Mouse (Mus musculus) MEL (cell line): Measurements from ENCODE around the gene Mob3b. TPM values are rescaled to one million over a fixed set of nuclear protein-coding genes. Genes with fewer than 3 reads are reported as not detected.

Source experiments
- DNase-seq: peaks from one replicate; pipeline ENCODE4 v3.0.0; 2011; ENCODE audit warnings: low read depth, low spot score
- H3K27ac ChIP-seq: 2 replicates; pipeline ENCODE4 v1.5.1; 2012; ENCODE audit warnings: low read depth, mild to moderate bottlenecking, control low read depth, low read length, moderate library complexity; ENCODE audit not compliant: control insufficient read depth
- H3K27me3 ChIP-seq, 2 experiments: fragments of 150-350 bp in 1 of 2; sonication (generic) in 1 of 2; 2 replicates each; pipeline ENCODE4 v1.6.1; 2012; ENCODE audit warnings: low read length in 2 of 2, mild to moderate bottlenecking in 2 of 2, improper control_type of control experiment in 1 of 2, moderate library complexity in 1 of 2; ENCODE audit not compliant: insufficient read depth in 2 of 2, control insufficient read depth in 1 of 2
- H3K36me3 ChIP-seq, 2 experiments: 2 replicates each; pipeline ENCODE4 v1.6.1; 2012 to 2014; ENCODE audit warnings: low read length in 2 of 2, improper control_type of control experiment in 1 of 2, inconsistent platforms in 1 of 2, mild to moderate bottlenecking in 1 of 2; ENCODE audit not compliant: insufficient read depth in 2 of 2, control insufficient read depth in 1 of 2
- H3K4me1 ChIP-seq, 2 experiments: fragments of 150-350 bp in 1 of 2; sonication (generic) in 1 of 2; 2 replicates each; pipeline ENCODE4 v1.6.1; 2012; ENCODE audit warnings: low read length in 2 of 2, improper control_type of control experiment in 1 of 2, mild to moderate bottlenecking in 1 of 2; ENCODE audit not compliant: insufficient read depth in 2 of 2, control insufficient read depth in 1 of 2
- H3K4me3 ChIP-seq, 2 experiments: fragments of 150-350 bp in 1 of 2; sonication (generic) in 1 of 2; 2 replicates each; pipeline ENCODE4 v1.5.1; 2012; ENCODE audit warnings: low read depth in 2 of 2, low read length in 2 of 2, mild to moderate bottlenecking in 2 of 2, moderate library complexity in 2 of 2, control low read depth in 1 of 2, improper control_type of control experiment in 1 of 2; ENCODE audit not compliant: control insufficient read depth in 1 of 2, insufficient read depth in 1 of 2
- H3K79me2 ChIP-seq: 2 replicates; pipeline ENCODE4 v1.6.1; 2012; ENCODE audit warnings: mild to moderate bottlenecking, low read length, moderate library complexity; ENCODE audit not compliant: control insufficient read depth, poor library complexity, insufficient read depth
- H3K9ac ChIP-seq: 2 replicates; pipeline ENCODE4 v1.6.1; 2012; ENCODE audit warnings: low read depth, mild to moderate bottlenecking, control low read depth, low read length, moderate library complexity; ENCODE audit not compliant: control insufficient read depth, poor library complexity, severe bottlenecking
- H3K9me3 ChIP-seq: fragments of 150-350 bp; sonication (generic); replicated peaks from 2 replicates; pipeline ENCODE4 v1.6.1; 2012; ENCODE audit warnings: mild to moderate bottlenecking, low read length, improper control_type of control experiment, moderate library complexity; ENCODE audit not compliant: insufficient read depth
- BHLHE40 ChIP-seq: IDR thresholded peaks from 2 replicates; pipeline ENCODE4 v1.6.1; 2012; ENCODE audit warnings: low read depth, mild to moderate bottlenecking, inconsistent platforms, low read length, improper control_type of control experiment, borderline replicate concordance
- CHD1 ChIP-seq: IDR thresholded peaks from 2 replicates; pipeline ENCODE4 v1.6.1; 2012; ENCODE audit warnings: low read depth, mild to moderate bottlenecking, inconsistent platforms, low read length, improper control_type of control experiment
- CHD2 ChIP-seq: IDR thresholded peaks from 2 replicates; pipeline ENCODE4 v1.6.1; 2011; ENCODE audit warnings: low read length, improper control_type of control experiment
- CTCF ChIP-seq, 3 experiments: IDR thresholded peaks in 2 of 3; conservative IDR thresholded peaks in 1 of 3; 2 replicates each; pipeline ENCODE4 v1.5.1; 2011 to 2012; ENCODE audit warnings: low read length in 3 of 3, low read depth in 2 of 3, mild to moderate bottlenecking in 2 of 3, improper control_type of control experiment in 1 of 3, inconsistent platforms in 1 of 3, mixed read lengths in 1 of 3, moderate library complexity in 1 of 3; ENCODE audit not compliant: control insufficient read depth in 1 of 3, insufficient read depth in 1 of 3, poor library complexity in 1 of 3, severe bottlenecking in 1 of 3
- ELF1 ChIP-seq: IDR thresholded peaks from 2 replicates; pipeline ENCODE4 v1.6.1; 2014; ENCODE audit warnings: low read depth, mild to moderate bottlenecking, inconsistent platforms, low read length, improper control_type of control experiment, moderate library complexity
- EP300 ChIP-seq, 2 experiments: IDR thresholded peaks; 2 replicates each; pipeline ENCODE4 v1.6.1; 2011; ENCODE audit warnings: improper control_type of control experiment in 2 of 2, low read length in 2 of 2, low read depth in 1 of 2, mild to moderate bottlenecking in 1 of 2
- GATA1 ChIP-seq: IDR thresholded peaks from 2 replicates; pipeline ENCODE4 v1.6.1; 2011; ENCODE audit warnings: low read depth, low read length, improper control_type of control experiment
- HCFC1 ChIP-seq: IDR thresholded peaks from 2 replicates; pipeline ENCODE4 v1.6.1; 2012; ENCODE audit warnings: low read depth, mild to moderate bottlenecking, inconsistent platforms, low read length, improper control_type of control experiment, moderate library complexity
- KAT2A ChIP-seq: conservative IDR thresholded peaks from 2 replicates; pipeline ENCODE4 v1.6.1; 2012; ENCODE audit warnings: low read depth, low read length, improper control_type of control experiment, inconsistent platforms
- MAFK ChIP-seq: IDR thresholded peaks from 2 replicates; pipeline ENCODE4 v1.6.1; 2011; ENCODE audit warnings: low read depth, mild to moderate bottlenecking, low read length, improper control_type of control experiment, borderline replicate concordance
- MAZ ChIP-seq: IDR thresholded peaks from 2 replicates; pipeline ENCODE4 v1.6.1; 2012; ENCODE audit warnings: low read depth, mild to moderate bottlenecking, inconsistent platforms, low read length, improper control_type of control experiment
- MEF2A ChIP-seq: IDR thresholded peaks from 2 replicates; pipeline ENCODE4 v1.6.1; 2014; ENCODE audit warnings: low read depth, mild to moderate bottlenecking, inconsistent platforms, low read length, improper control_type of control experiment; ENCODE audit not compliant: poor library complexity, insufficient replicate concordance, severe bottlenecking; ENCODE audit errors: extremely low read depth
- MXI1 ChIP-seq: IDR thresholded peaks from 2 replicates; pipeline ENCODE4 v1.6.1; 2011; ENCODE audit warnings: mild to moderate bottlenecking, low read depth, low read length, improper control_type of control experiment
- POLR2AphosphoS2 ChIP-seq: IDR thresholded peaks from 2 replicates; pipeline ENCODE4 v1.6.1; 2011; ENCODE audit warnings: low read length, improper control_type of control experiment
- POLR2AphosphoS5 ChIP-seq: IDR thresholded peaks from 2 replicates; pipeline ENCODE4 v1.6.1; 2012; ENCODE audit warnings: low read depth, borderline replicate concordance, mild to moderate bottlenecking, inconsistent platforms, low read length, moderate library complexity, mixed read lengths
- RAD21 ChIP-seq: IDR thresholded peaks from 2 replicates; pipeline ENCODE4 v1.6.1; 2011; ENCODE audit warnings: mild to moderate bottlenecking, low read depth, low read length, improper control_type of control experiment
- RCOR1 ChIP-seq: IDR thresholded peaks from 2 replicates; pipeline ENCODE4 v1.6.1; 2012; ENCODE audit warnings: low read depth, mild to moderate bottlenecking, inconsistent platforms, low read length, improper control_type of control experiment
- SMC3 ChIP-seq: IDR thresholded peaks from 2 replicates; pipeline ENCODE4 v1.6.1; 2011; ENCODE audit warnings: low read depth, low read length, improper control_type of control experiment
- TAL1 ChIP-seq: IDR thresholded peaks from 2 replicates; pipeline ENCODE4 v1.6.1; 2012; ENCODE audit warnings: mild to moderate bottlenecking, inconsistent platforms, low read length, moderate library complexity, mixed read lengths
- TBP ChIP-seq: IDR thresholded peaks from 2 replicates; pipeline ENCODE4 v1.8.0; 2011; ENCODE audit warnings: low read depth, low read length, improper control_type of control experiment
- USF1 ChIP-seq: IDR thresholded peaks from 2 replicates; pipeline ENCODE4 v1.6.1; 2014; ENCODE audit warnings: low read depth, mild to moderate bottlenecking, inconsistent platforms, low read length, improper control_type of control experiment, moderate library complexity
- USF2 ChIP-seq, 2 experiments: IDR thresholded peaks; 2 replicates each; pipeline ENCODE4 v1.6.1; 2011 to 2012; ENCODE audit warnings: improper control_type of control experiment in 2 of 2, low read length in 2 of 2, borderline replicate concordance in 1 of 2, inconsistent platforms in 1 of 2, low read depth in 1 of 2, mild to moderate bottlenecking in 1 of 2; ENCODE audit not compliant: insufficient read depth in 1 of 2
- ZKSCAN1 ChIP-seq: IDR thresholded peaks from 2 replicates; pipeline ENCODE4 v1.6.1; 2012; ENCODE audit warnings: low read depth, mild to moderate bottlenecking, inconsistent platforms, low read length, improper control_type of control experiment, moderate library complexity
- ZMIZ1 ChIP-seq: IDR thresholded peaks from 2 replicates; pipeline ENCODE4 v1.6.1; 2012; ENCODE audit warnings: low read depth, mild to moderate bottlenecking, inconsistent platforms, low read length, improper control_type of control experiment, moderate library complexity
- ZNF384 ChIP-seq: IDR thresholded peaks from 2 replicates; pipeline ENCODE4 v1.6.1; 2012; ENCODE audit warnings: low read depth, mild to moderate bottlenecking, inconsistent platforms, low read length, improper control_type of control experiment
- polyA plus RNA-seq, 2 experiments: library from polyadenylated mRNA; stranded (reverse) in 1 of 2; unstranded in 1 of 2; fragments of >175 nt in 1 of 2; fragments of >200 nt in 1 of 2; gene quantifications; 2 replicates each; pipeline versions ENCODE4 v1.2.1 to v1.2.4; 2012; ENCODE audit warnings: low replicate concordance in 2 of 2, low read depth in 1 of 2; ENCODE audit not compliant: insufficient read length in 2 of 2, insufficient read depth in 1 of 2, missing spikeins in 1 of 2
- total RNA-seq: library from RNA; depleted of rRNA; stranded (reverse); fragments of 300-350 nt; gene quantifications from 2 replicates; pipeline ENCODE4 v1.2.3, GENCODE M21; 2012

Mob3b gene
- total and polyA plus RNA-seq, 3 experiments, result 3.8 to 4.2 TPM; not detected in 1

GRCm38 (mm10) chr4:34912171-34912570, 245.1 kb downstream of the Mob3b start:
- H3K4me3 ChIP-seq, result no peak overlapping the region
- no peaks in the 10 kb centered on the region for H3K4me1 ChIP-seq
- H3K9me3 ChIP-seq, result no peaks in the 10 kb centered on the region
- H3K27ac ChIP-seq, result no peak overlapping the region
- TF ChIP-seq POLR2AphosphoS2 (no peak), MAZ (no peak), HCFC1 (no peak), EP300 (IDR thresholded peaks at IDR 0.05; ENCODE audit: low read depth in 1 of 2, low read length in 2 of 2) (no peak), MXI1 (no peak), TBP (no peak), ELF1 (no peak), SMC3 (no peak), GATA1 (no peak), ZNF384 (no peak), USF2 (IDR thresholded peaks at IDR 0.05; ENCODE audit: borderline replicate concordance in 1 of 2, insufficient read depth in 1 of 2, low read depth in 1 of 2, low read length in 2 of 2) (no peak), MEF2A (no peak), KAT2A (no peak), BHLHE40 (no peak), POLR2AphosphoS5 (no peak)
- no peaks in the 10 kb centered on the region for H3K36me3 ChIP-seq
- DNase-seq, result no peak
- peaks cover 2 to 7% of the 10 kb centered on the region in 2 experiments; a peak in 3 of 4 replicates for H3K27me3 ChIP-seq
- no peaks in the 10 kb centered on the region for H3K79me2 ChIP-seq
- no peak overlapping the region for H3K9ac ChIP-seq

- Histone ChIP-seq H3K4me1 (no peaks in the 10 kb centered on the region), H3K36me3 (no peaks in the 10 kb centered on the region)
- TF ChIP-seq POLR2AphosphoS5, result no peak
- no peak for TF ChIP-seq MXI1
- TF ChIP-seq USF1, result no peak
- no peak for TF ChIP-seq TAL1
- TF ChIP-seq BHLHE40, result no peak
- no peak for TF ChIP-seq KAT2A
- TF ChIP-seq USF2 (IDR thresholded peaks at IDR 0.05; ENCODE audit: borderline replicate concordance in 1 of 2, insufficient read depth in 1 of 2, low read depth in 1 of 2, low read length in 2 of 2), result no peak
- TF ChIP-seq MAFK, result no peak
- TF ChIP-seq ZMIZ1, result no peak
- no peak for TF ChIP-seq RCOR1
- TF ChIP-seq CTCF (IDR thresholded peaks at IDR 0.05 in 2 of 3, conservative IDR thresholded peaks at IDR 0.05 in 1 of 3; ENCODE audit: control insufficient read depth in 1 of 3, insufficient read depth in 1 of 3, low read depth in 2 of 3, low read length in 3 of 3, poor library complexity in 1 of 3, severe bottlenecking in 1 of 3), result no peak
- no peak for TF ChIP-seq MAZ
- no peak for TF ChIP-seq RAD21
- TF ChIP-seq GATA1, result no peak
- no peak for TF ChIP-seq ELF1
- TF ChIP-seq EP300 (IDR thresholded peaks at IDR 0.05; ENCODE audit: low read depth in 1 of 2, low read length in 2 of 2), result no peak
- no peak for TF ChIP-seq ZKSCAN1
- TF ChIP-seq CHD2, result no peak
- TF ChIP-seq CHD1, result no peak
- TF ChIP-seq, all 39 proteins: peak for 0
- Histone ChIP-seq H3K27ac (no peak overlapping the region), H3K79me2 (no peaks in the 10 kb centered on the region), H3K9me3 (no peaks in the 10 kb centered on the region), H3K9ac (no peak overlapping the region), H3K4me3 (no peak overlapping the region), H3K27me3 (peaks cover 2 to 7% of the 10 kb centered on the region in 2 experiments; a peak in 3 of 4 replicates)
- DNase-seq, result no peak
These were observed 245.9 kb downstream of the Mob3b start for GRCm38 (mm10) chr4:34911401-34911800.
